Mouse (Mus musculus) midbrain, embryonic 12.5 days (tissue): ENCODE measurements at regions not wholly inside any gene's neighbourhood (a gene's known extent, or its start where the extent isn't known, plus 50 kb on each side); places are given as distances from the start of the nearest gene placed in this dataset.

Experiments used
- ATAC-seq: fragments of 200-750 bp; cut with Nextera tagmentation; 2 replicates; pipeline ENCODE4 v1.8.0; 2017; ENCODE audit warnings: low read depth, moderate TSS enrichment, moderate library complexity; ENCODE audit not compliant: low FRiP score
- H3K27ac ChIP-seq: fragments of 300-500 bp; sonication (generic); replicated peaks from 2 replicates; pipeline ENCODE4 v1.5.1; 2016; ENCODE audit warnings: mild to moderate bottlenecking
- H3K27me3 ChIP-seq: fragments of 300-500 bp; sonication (generic); 2 replicates; pipeline ENCODE4 v1.6.1; 2016; ENCODE audit warnings: mild to moderate bottlenecking
- H3K36me3 ChIP-seq: fragments of 300-500 bp; sonication (generic); 2 replicates; pipeline ENCODE4 v1.6.1; 2016
- H3K4me1 ChIP-seq: fragments of 300-500 bp; sonication (generic); 2 replicates; pipeline ENCODE4 v1.6.1; 2016
- H3K4me2 ChIP-seq: fragments of 300-500 bp; sonication (generic); replicated peaks from 2 replicates; pipeline ENCODE4 v1.6.1; 2016; ENCODE audit warnings: mild to moderate bottlenecking, moderate library complexity
- H3K4me3 ChIP-seq: fragments of 300-500 bp; sonication (generic); 2 replicates; pipeline ENCODE4 v1.5.1; 2016; ENCODE audit warnings: mild to moderate bottlenecking
- H3K9ac ChIP-seq: fragments of 300-500 bp; sonication (generic); replicated peaks from 2 replicates; pipeline ENCODE4 v1.6.1; 2016; ENCODE audit warnings: mild to moderate bottlenecking, moderate library complexity
- H3K9me3 ChIP-seq: fragments of 300-500 bp; sonication (generic); 2 replicates; pipeline ENCODE4 v1.6.1; 2016; ENCODE audit warnings: mild to moderate bottlenecking
- WGBS: fragments of 180-500 bp; shearing (Covaris S2); methylation state at CpG from one replicate; pipeline ENCODE4 v1.1.7; 2016; 5-methylcytosine and 5-hydroxymethylcytosine counted together

GRCm38 (mm10) chr4:137216908-137217497 is 60.3 kb upstream of the Wnt4 start:
- H3K9ac ChIP-seq = no peak overlapping the region
- no peak overlapping the region for H3K4me2 ChIP-seq
- no peak overlapping the region for H3K27ac ChIP-seq
- H3K4me3 ChIP-seq = no peak overlapping the region
- H3K9me3 ChIP-seq = peaks cover 5% of the 10 kb centered on the region; the same call in 1 of the 2 replicates
- peaks cover 7% of the 10 kb centered on the region for H3K4me1 ChIP-seq
- peaks cover 14% of the 10 kb centered on the region; the same call in 1 of the 2 replicates for H3K27me3 ChIP-seq
- H3K36me3 ChIP-seq = no peaks in the 10 kb centered on the region
- WGBS = 79% methylated on average over 9 of the region's 9 CpGs
- ATAC-seq = no peak

- Histone ChIP-seq H3K27ac (no peak overlapping the region), H3K27me3 (peaks cover 21% of the 10 kb centered on the region), H3K4me1 (peaks cover 12% of the 10 kb centered on the region), H3K4me3 (no peak overlapping the region), H3K9ac (no peak overlapping the region), H3K4me2 (no peak overlapping the region), H3K36me3 (no peaks in the 10 kb centered on the region), H3K9me3 (no peaks in the 10 kb centered on the region)
- 81% methylated on average over 8 of the region's 8 CpGs for WGBS
- no peak for ATAC-seq
These were observed 62.7 kb upstream of the Wnt4 start for GRCm38 (mm10) chr4:137214573-137214972.

GRCm38 (mm10) chr4:137212846-137213245 is 64.4 kb upstream of the Wnt4 start:
- ATAC-seq = no peak
- Histone ChIP-seq H3K36me3 (no peaks in the 10 kb centered on the region), H3K27ac (no peak overlapping the region), H3K9ac (no peak overlapping the region), H3K27me3 (peaks cover 21% of the 10 kb centered on the region), H3K4me3 (no peak overlapping the region), H3K9me3 (no peaks in the 10 kb centered on the region), H3K4me1 (peaks cover 12% of the 10 kb centered on the region), H3K4me2 (no peak overlapping the region)
- 83% methylated on average over 9 of the region's 9 CpGs for WGBS

- no peak for ATAC-seq
- Histone ChIP-seq H3K4me1 (peaks cover 12% of the 10 kb centered on the region), H3K4me3 (no peak overlapping the region), H3K9me3 (no peaks in the 10 kb centered on the region), H3K4me2 (no peak overlapping the region), H3K36me3 (no peaks in the 10 kb centered on the region), H3K9ac (no peak overlapping the region), H3K27me3 (peaks cover 21% of the 10 kb centered on the region), H3K27ac (no peak overlapping the region)
- 34% methylated on average over 14 of the region's 14 CpGs for WGBS
These were observed 65.2 kb upstream of the Wnt4 start for GRCm38 (mm10) chr4:137212106-137212505.

- Histone ChIP-seq H3K4me2 (no peak overlapping the region), H3K27me3 (peaks cover 21% of the 10 kb centered on the region), H3K4me1 (peaks cover 12% of the 10 kb centered on the region), H3K9ac (no peak overlapping the region), H3K27ac (no peak overlapping the region), H3K36me3 (no peaks in the 10 kb centered on the region), H3K9me3 (no peaks in the 10 kb centered on the region), H3K4me3 (no peak overlapping the region)
- ATAC-seq = no peak
- 62% methylated on average over 4 of the region's 4 CpGs for WGBS
These were observed 66.0 kb upstream of the Wnt4 start for GRCm38 (mm10) chr4:137211288-137211687.

DNA sequence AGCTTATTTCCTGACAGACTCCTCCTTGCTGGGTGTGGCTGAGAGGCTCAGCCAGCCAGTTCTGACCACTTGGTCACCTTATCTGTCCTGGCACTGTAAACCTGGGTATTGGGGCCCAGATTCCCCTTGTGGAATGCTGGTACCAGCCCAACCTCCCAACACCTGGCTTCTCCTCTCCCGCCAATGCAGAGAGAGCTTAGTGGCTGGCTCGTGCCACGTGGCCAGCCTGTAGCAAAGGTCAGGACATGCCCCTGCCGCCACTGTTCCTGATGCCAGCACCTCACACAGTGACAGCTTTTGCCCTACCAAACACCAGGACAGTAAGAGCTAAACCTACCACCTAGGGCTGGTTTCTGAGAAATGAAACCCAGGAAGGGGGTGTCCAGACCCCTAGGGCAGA is 66.8 kb upstream of the Wnt4 start:
- Histone ChIP-seq H3K9me3 (no peaks in the 10 kb centered on the region), H3K27me3 (peaks cover 21% of the 10 kb centered on the region), H3K4me2 (no peak overlapping the region), H3K27ac (no peak overlapping the region), H3K9ac (no peak overlapping the region), H3K36me3 (no peaks in the 10 kb centered on the region), H3K4me3 (no peak overlapping the region), H3K4me1 (peaks cover 12% of the 10 kb centered on the region)
- no peak for ATAC-seq
- 87% methylated on average over 4 of the region's 4 CpGs for WGBS

- no peak for ATAC-seq
- H3K27me3 ChIP-seq = peaks cover 26% of the 10 kb centered on the region
- 85% methylated on average over 7 of the region's 7 CpGs for WGBS
These were observed 76.3 kb upstream of the Wnt4 start for GRCm38 (mm10) chr4:137200968-137201367.

DNA sequence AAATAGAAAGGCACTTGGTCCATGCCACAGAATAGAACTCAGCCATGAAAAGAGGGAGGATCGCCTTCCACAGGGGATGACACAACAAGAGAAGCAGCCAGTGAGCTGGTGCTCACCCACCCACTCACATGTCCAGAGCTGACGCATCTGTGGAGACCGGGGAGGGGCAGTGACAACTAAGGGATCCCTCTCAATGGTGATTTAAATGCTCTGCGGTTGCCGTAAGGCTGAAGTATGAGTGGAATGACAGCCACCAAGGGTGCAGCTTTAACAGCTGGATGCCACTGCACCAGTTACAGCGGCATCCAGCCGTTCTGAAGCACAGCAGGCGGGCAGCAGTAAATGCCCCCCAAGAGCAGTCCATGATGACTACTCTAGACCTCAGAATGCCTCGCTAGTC is 76.9 kb upstream of the Wnt4 start:
- H3K9me3 ChIP-seq = no peaks in the 10 kb centered on the region
- H3K4me2 ChIP-seq = no peak overlapping the region
- H3K27me3 ChIP-seq = peaks cover 26% of the 10 kb centered on the region
- peaks cover 9% of the 10 kb centered on the region for H3K4me1 ChIP-seq
- no peak overlapping the region for H3K9ac ChIP-seq
- no peaks in the 10 kb centered on the region for H3K36me3 ChIP-seq
- no peak overlapping the region for H3K27ac ChIP-seq
- ATAC-seq = no peak
- H3K4me3 ChIP-seq = no peak overlapping the region
- WGBS = 65% methylated on average over 9 of the region's 9 CpGs

More at GRCm38 (mm10) chr4:137200968-137201367, 76.3 kb upstream of the Wnt4 start:
- no peak overlapping the region for H3K4me2 ChIP-seq
- no peaks in the 10 kb centered on the region for H3K9me3 ChIP-seq
- no peak overlapping the region for H3K9ac ChIP-seq
- no peak overlapping the region for H3K4me3 ChIP-seq
- no peaks in the 10 kb centered on the region for H3K36me3 ChIP-seq
- peaks cover 9% of the 10 kb centered on the region for H3K4me1 ChIP-seq
- H3K27ac ChIP-seq = no peak overlapping the region

DNA sequence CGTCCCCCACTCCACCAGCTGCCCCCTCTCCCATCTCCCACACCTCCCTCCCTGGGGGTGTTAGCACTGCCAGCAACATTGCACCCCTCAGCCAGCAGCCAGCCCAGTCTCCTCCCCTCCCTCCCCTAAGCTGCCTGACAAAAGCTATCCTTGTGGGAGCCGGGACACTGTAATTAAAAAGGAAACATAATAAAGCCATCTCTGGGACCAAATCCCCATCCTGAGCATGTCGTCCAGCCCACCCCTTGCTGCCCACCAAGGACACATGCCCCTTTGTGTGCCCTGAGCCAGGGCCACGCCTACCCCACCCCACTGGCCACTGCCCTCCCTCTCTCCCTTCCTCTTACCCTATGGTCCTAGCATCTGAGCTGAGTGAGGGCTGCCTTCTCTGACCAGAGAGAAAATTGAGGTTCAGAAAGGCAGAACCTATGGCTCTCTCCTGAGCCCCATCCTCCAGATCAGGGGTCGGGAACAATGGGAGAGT is 80.8 kb upstream of the Wnt4 start:
- Histone ChIP-seq H3K9ac (no peak overlapping the region), H3K4me2 (no peak overlapping the region), H3K27me3 (peaks cover 34% of the 10 kb centered on the region), H3K36me3 (no peaks in the 10 kb centered on the region), H3K4me1 (peaks cover 9% of the 10 kb centered on the region), H3K4me3 (no peak overlapping the region), H3K9me3 (no peaks in the 10 kb centered on the region), H3K27ac (no peak overlapping the region)
- no peak for ATAC-seq
- WGBS = 33% methylated on average over 5 of the region's 5 CpGs

- H3K9me3 ChIP-seq = no peaks in the 10 kb centered on the region
- peaks cover 9% of the 10 kb centered on the region for H3K4me1 ChIP-seq
- H3K27me3 ChIP-seq = peaks cover 27% of the 10 kb centered on the region
- no peak overlapping the region for H3K9ac ChIP-seq
- no peak overlapping the region for H3K27ac ChIP-seq
- WGBS = 87% methylated on average over 11 of the region's 11 CpGs
- no peak overlapping the region for H3K4me2 ChIP-seq
- H3K36me3 ChIP-seq = no peaks in the 10 kb centered on the region
- no peak overlapping the region for H3K4me3 ChIP-seq
- ATAC-seq = no peak
These were observed 83.2 kb upstream of the Wnt4 start for GRCm38 (mm10) chr4:137194106-137194505.

DNA sequence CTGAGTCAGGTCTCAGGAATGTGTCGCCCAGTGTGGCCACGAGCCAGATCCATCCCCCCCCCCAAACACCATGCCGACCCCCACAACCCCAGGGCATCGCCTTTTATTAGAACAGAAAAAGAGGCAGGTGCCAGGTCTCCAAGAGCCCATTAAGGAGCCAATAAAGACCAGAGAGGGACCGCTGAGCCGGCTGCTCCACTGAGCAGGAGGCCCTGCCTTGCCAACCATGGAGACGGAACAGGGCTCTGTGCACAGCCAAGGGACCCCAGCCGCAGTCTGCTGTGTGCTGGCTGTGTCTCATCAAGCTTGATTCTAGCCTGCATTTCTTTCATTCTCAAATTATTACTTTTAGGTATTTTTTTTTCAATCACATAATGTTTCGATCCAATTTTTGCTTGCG is 86.7 kb upstream of the Wnt4 start:
- ATAC-seq = no peak
- H3K9ac ChIP-seq = no peak overlapping the region

DNA sequence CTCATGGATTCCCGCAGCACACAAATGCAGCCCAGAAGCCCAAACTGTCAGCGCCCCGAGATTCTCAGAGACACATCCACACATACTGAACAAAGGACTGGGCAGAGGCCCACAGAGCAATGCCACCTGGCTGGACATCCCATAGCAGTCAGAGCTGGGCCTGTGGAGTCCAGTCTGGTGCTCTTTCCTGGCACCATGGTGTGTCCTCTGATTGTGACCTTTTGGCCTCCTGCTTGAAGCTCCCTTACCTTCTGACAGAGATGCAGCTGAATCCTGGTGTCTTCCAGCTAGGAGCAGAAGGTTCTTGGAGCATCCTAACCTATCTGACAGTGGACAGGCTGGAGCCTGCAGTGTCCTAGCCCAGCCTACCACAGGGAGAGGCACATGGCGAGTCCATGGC is 87.5 kb upstream of the Wnt4 start:
- no peak overlapping the region for H3K9ac ChIP-seq
- no peak overlapping the region for H3K4me3 ChIP-seq
- H3K4me2 ChIP-seq = no peak overlapping the region
- H3K27me3 ChIP-seq = peaks cover 6% of the 10 kb centered on the region; the same call in 1 of the 2 replicates
- no peak overlapping the region for H3K27ac ChIP-seq
- no peaks in the 10 kb centered on the region for H3K9me3 ChIP-seq
- peaks cover under 1% of the 10 kb centered on the region; the same call in 1 of the 2 replicates for H3K4me1 ChIP-seq
- 93% methylated on average over 4 of the region's 4 CpGs for WGBS
- no peaks in the 10 kb centered on the region for H3K36me3 ChIP-seq
- ATAC-seq = no peak

More for the DNA sequence above, 86.7 kb upstream of the Wnt4 start:
- H3K4me2 ChIP-seq = no peak overlapping the region
- H3K4me3 ChIP-seq = no peak overlapping the region
- WGBS = 80% methylated on average over 10 of the region's 10 CpGs
- H3K27ac ChIP-seq = no peak overlapping the region
- no peaks in the 10 kb centered on the region for H3K9me3 ChIP-seq
- H3K4me1 ChIP-seq = no peaks in the 10 kb centered on the region
- H3K36me3 ChIP-seq = no peaks in the 10 kb centered on the region
- H3K27me3 ChIP-seq = peaks cover 8% of the 10 kb centered on the region; the same call in 1 of the 2 replicates

GRCm38 (mm10) chr4:137189058-137189457 is 88.2 kb upstream of the Wnt4 start:
- no peaks in the 10 kb centered on the region for H3K9me3 ChIP-seq
- no peak overlapping the region for H3K4me2 ChIP-seq
- 76% methylated on average over 6 of the region's 6 CpGs for WGBS
- ATAC-seq = no peak
- H3K27ac ChIP-seq = no peak overlapping the region
- no peak overlapping the region for H3K4me3 ChIP-seq
- no peaks in the 10 kb centered on the region; the same call in 1 of the 2 replicates for H3K27me3 ChIP-seq
- H3K9ac ChIP-seq = no peak overlapping the region
- no peaks in the 10 kb centered on the region for H3K36me3 ChIP-seq
- peaks cover 8% of the 10 kb centered on the region for H3K4me1 ChIP-seq
